Mouse (Mus musculus): Measurements from ENCODE around the gene Unc13c.

Unc13c gene

GRCm38 (mm10) chr9:73867410-73868067, 101.2 kb downstream of the Unc13c start:
- DNase-seq = no peak

DNA sequence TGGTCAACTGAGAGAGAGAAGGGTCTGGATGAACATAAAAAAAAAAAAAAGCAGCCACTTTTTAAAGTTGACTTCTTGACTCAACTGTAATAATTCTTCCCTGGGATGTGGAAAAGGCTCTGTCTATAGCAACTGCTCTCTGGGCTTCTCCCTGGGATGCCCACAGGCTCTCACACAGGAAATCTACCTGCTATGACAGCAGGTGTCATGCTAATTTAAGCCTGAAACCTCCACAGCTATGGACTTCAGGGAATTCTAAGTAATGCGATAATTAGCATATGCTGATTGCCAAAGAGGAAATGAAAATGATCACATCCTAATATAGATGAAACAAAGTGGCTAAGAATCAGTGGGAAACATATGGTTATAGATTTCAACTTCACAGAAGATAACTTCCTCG, 102.1 kb downstream of the Unc13c start:
- DNase-seq = no peak

GRCm38 (mm10) chr9:73859469-73859868, 109.3 kb downstream of the Unc13c start:
- DNase-seq = no peak

GRCm38 (mm10) chr9:73854281-73854680, 114.5 kb downstream of the Unc13c start:
- no peak for DNase-seq

- DNase-seq = no peak
Measured at GRCm38 (mm10) chr9:73806681-73807080, 162.1 kb downstream of the Unc13c start.

DNA sequence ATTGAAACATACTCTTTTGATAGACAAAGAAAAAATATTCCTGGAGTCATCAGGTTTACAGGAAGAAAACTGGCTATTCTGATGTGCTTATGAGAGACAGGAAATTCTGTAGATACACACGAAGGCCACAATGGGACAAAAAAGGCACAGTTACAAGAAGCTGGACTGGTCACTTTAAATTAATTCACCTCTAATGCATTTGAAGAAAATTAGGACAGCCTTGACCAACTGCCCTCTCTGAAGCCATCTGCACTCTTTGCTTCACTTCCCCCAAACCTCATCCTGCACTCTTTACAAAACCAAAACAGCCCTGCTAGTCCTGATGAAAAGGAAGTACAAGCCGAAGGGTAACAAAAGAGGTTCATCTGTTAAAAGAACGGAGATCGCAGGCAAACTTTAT, 194.2 kb downstream of the Unc13c start:
- no peak for DNase-seq

GRCm38 (mm10) chr9:73755185-73755584, 213.6 kb downstream of the Unc13c start:
- DNase-seq = no peak

GRCm38 (mm10) chr9:73753480-73753879, 215.3 kb downstream of the Unc13c start:
- no peak for DNase-seq

- no peak for DNase-seq
Measured at GRCm38 (mm10) chr9:73751344-73751743, 217.4 kb downstream of the Unc13c start.

- no peak for DNase-seq
Measured at GRCm38 (mm10) chr9:73734446-73734845, 234.3 kb downstream of the Unc13c start.

- DNase-seq = no peak
Measured at GRCm38 (mm10) chr9:73725717-73726662, 242.8 kb downstream of the Unc13c start.

DNA sequence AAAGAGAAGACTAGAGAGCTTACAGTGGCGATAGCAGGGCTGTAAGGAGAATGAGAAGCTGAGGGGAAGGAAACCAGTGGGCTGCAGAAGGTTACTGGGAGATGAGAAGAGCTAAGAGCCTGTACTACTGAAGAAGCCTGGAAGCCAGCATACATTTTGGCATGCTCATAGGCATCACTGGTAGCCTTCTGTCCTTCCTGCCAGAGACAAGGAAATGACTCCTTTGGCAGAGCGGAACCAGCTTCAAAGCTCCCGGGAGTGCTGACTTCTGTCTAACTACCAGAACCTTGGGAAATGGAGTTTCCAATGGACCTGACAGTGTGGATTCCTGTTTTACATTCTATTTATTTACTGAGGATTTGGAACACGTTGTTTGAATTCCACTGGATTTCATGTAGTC, 244.0 kb downstream of the Unc13c start:
- no peak for DNase-seq

DNA sequence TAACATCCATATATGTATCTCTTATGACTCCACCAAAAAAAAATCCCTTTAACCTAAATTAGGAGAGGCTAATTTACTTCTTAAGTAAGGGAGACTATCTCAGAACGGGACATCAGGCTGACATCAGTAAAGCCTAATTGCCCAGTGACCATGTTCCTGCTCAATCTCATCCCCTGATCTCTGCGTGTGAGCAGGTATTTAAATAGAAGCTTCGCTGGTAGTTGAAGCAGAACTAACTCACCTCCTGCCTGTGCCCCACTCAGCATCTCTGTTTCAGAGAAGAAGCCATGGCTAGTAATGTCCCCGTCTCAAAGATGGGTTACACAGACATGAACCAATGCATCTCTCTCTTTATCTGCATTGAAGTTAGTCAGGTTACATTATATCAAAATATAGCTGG, 255.3 kb downstream of the Unc13c start:
- DNase-seq = no peak

- no peak for DNase-seq
Measured at GRCm38 (mm10) chr9:73697103-73697502, 271.7 kb downstream of the Unc13c start.

DNA sequence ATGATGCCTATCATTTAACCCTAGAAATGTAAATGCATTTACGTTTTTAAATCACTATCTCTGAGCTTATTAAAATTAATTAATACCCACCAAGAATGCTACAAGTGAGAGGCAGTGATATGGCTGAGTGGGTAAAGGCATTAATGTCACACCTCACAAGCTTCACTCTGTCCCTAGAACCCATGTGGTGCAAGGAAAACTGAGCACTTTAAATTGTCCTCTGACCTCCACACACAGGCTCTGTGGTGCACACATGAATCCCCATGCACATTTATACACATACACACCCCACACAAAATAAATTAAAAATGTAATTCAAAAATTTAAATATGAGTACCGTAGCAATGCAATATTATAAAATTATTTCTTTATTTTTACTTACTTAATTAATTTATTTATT, 287.2 kb downstream of the Unc13c start:
- DNase-seq = no peak

GRCm38 (mm10) chr9:73680545-73681495, 287.9 kb downstream of the Unc13c start:
- no peak for DNase-seq

GRCm38 (mm10) chr9:73671656-73672212, 297.0 kb downstream of the Unc13c start:
- DNase-seq = no peak

- no peak for DNase-seq
Measured at GRCm38 (mm10) chr9:73670040-73670439, 298.7 kb downstream of the Unc13c start.

DNA sequence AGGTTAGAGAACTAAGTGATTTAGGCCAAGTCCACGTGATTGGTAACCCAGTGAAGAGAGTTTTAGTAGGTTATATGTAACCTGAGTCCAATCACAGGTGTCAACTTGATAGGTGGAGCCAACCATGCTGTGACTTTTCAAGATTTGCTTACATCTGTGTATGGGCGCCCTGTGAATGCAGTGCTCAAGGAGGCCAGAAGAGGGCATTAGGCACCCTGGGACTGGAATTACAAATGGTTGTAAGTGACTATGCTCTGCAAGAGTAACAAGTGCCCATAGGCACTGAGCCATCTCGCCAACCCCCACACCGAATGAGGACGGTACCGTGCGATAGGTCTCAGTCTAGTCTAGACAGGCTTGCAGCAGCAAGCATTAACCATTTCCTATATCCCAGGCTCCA, 305.9 kb downstream of the Unc13c start:
- no peak for DNase-seq

GRCm38 (mm10) chr9:73649088-73649487, 319.7 kb downstream of the Unc13c start:
- DNase-seq = no peak

GRCm38 (mm10) chr9:73638119-73638518, 330.6 kb downstream of the Unc13c start:
- DNase-seq = no peak

DNA sequence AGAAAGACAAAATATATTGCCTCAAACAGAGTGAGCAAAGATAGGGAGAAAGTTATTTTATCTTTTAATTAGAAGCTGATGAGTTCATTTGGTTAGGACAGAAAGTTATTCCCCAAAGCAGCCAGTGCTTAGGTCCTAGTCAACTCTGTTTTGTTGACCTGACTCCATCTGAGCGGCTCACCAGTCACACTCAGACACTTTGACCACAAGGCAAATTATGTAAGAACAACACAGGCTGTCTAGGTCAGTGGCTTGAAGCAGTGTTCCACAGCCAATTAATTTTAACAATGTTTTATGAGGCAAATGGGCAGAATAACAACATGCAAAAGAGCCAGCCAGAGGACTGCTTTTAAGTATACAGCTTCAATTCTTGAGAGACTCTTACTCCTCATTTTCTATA, 343.6 kb downstream of the Unc13c start:
- no peak for DNase-seq

DNA sequence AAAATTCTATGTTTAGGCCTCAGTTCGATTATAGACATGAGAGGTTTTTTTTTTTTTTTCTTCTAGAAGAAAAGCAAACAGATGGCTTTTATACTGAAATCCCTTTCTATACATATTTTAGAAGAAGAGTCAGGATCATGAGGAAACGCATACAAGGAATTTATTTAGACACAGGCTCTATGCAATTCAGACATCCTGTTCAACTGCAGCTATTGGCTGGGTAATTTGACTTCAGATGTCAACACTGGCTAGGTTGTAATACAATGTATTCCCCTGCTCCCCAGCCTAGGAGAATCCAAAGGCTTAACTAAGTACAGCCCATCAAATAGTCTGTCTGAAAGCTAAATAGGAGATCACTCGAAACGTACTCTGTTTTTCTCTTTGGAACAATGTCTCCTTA, 355.9 kb downstream of the Unc13c start:
- DNase-seq = no peak

Measured in thymus, postnatal 14 days (tissue).